Mouse (Mus musculus): ENCODE data around the gene Nubp2. TPM values are rescaled to one million over a fixed set of nuclear protein-coding genes. Genes with fewer than 3 reads are reported as not detected.

Gene Nubp2
- total RNA-seq, 2 experiments from 2014 or later: 51.9 to 55.3 TPM

- DNase-seq (ENCODE audit: low spot score in 2 of 2): peak; percentile 56 to 74
Measured at GRCm38 (mm10) chr17:24894995-24895547, 8.9 kb upstream of the Nubp2 start, which contains the start of the genes Eme2 and Mrps34. Eme2 (minus strand) TSS chr17:24895087. Mrps34 (plus strand) TSS chr17:24895116.

- DNase-seq (ENCODE audit: low spot score in 2 of 2): no peak
Measured at GRCm38 (mm10) chr17:24894061-24894994, 8.2 kb upstream of the Nubp2 start.

DNA sequence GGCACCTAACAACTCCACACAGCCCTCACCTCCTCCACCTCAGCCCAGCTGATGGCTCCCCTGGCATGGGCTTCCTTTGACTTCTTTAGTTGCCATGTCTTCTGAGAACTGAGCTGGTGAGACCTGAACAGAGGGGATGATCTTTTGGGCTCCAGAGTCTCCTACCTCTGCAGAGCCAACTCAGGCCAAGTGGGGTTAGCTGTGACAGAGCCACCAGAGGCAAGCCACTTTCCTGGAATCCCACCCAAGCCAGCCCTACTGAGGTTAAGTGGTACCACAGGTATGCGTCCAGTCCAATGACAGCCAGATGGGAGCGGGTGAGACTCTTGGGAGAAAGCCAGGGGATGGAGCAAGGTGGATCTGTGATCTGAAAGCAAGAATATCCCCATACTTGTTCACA lies 7.1 kb upstream of the Nubp2 start:
- no peak for DNase-seq (ENCODE audit: low spot score in 2 of 2)

DNA sequence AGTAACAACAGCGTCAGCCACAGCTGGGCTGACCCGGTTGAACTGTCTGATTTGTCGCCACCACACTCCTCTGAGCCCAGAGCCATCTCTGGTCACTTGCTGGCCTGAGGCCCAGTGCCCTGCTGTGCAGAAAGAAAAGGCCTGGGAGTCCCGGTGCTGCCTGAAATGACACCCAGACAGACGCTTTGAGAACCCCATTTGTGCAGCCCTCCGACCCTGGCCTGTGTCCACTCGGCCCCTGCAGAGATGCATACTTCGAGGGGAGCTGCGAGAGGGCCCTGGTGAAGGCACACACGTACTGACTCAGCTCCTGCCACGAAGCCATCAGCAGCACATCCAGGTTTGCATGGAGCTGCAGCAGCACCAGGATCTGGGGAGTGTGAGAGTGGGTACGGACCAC lies 6.6 kb upstream of the Nubp2 start:
- DNase-seq (ENCODE audit: low spot score in 2 of 2): no peak

DNA sequence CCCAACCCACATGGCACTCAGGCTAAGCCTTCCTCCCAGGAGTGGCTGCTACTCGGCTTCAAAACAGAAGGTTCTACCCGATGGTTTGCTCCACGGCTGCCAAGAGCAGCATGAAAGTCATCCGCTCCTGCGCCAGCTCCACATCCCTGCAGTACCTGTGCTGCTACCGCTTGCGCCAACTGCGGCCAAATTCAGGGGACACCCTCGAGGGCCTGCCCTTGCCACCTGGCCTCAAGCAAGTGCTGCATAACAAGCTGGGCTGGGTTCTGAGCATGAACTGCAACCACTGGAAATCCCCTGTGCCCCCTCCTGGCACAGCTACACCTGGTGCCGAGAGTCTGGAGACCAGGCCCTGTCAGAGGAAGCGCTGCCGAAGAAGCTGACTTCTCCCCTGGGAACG lies 5.2 kb upstream of the Nubp2 start:
- DNase-seq (ENCODE audit: low spot score in 2 of 2): no peak

GRCm38 (mm10) chr17:24890151-24891092 lies 4.3 kb upstream of the Nubp2 start:
- no peak for DNase-seq (ENCODE audit: low spot score in 2 of 2)

DNA sequence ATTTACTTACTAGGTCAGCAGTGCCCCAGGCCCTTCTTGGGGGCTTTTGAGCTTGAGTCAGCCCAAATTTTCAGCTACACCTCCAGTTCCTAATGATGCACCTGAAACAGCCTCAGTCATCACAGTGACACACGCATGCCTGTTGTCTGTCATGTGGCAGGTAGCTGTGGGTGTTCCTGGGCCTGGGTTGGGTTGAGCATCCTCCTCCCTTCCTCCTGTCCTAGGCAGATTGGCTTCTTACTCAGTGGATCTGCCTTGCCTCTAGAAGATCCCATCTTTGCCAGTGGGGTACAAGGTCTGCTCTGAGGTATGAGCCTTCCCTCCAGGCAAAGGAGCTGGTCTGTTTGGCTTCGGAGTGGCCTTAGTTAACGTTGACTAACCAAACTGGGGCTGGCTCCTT lies 2.7 kb upstream of the Nubp2 start:
- DNase-seq (ENCODE audit: low spot score in 2 of 2): no peak

GRCm38 (mm10) chr17:24887291-24888080 lies 1.3 kb upstream of the Nubp2 start:
- no peak for DNase-seq (ENCODE audit: low spot score in 2 of 2)

DNA sequence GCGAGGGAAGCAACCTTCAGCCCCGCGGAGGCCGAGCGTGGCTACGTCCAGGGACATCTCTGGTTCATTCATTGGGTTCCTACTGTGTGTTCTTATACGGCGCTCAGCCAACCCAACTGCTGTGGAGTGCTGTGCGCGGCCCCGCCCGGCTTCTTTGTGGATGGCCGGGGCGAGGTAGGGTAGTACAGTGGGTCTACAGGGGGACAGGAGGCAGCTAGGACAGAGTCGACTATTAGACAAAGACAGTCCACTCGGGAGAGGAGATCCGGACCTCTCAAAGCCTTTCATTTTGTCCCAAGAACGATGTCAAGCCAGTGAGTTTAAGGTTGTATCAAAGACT lies 753 bp upstream of the Nubp2 start:
- no peak for DNase-seq (ENCODE audit: low spot score in 2 of 2)

DNA sequence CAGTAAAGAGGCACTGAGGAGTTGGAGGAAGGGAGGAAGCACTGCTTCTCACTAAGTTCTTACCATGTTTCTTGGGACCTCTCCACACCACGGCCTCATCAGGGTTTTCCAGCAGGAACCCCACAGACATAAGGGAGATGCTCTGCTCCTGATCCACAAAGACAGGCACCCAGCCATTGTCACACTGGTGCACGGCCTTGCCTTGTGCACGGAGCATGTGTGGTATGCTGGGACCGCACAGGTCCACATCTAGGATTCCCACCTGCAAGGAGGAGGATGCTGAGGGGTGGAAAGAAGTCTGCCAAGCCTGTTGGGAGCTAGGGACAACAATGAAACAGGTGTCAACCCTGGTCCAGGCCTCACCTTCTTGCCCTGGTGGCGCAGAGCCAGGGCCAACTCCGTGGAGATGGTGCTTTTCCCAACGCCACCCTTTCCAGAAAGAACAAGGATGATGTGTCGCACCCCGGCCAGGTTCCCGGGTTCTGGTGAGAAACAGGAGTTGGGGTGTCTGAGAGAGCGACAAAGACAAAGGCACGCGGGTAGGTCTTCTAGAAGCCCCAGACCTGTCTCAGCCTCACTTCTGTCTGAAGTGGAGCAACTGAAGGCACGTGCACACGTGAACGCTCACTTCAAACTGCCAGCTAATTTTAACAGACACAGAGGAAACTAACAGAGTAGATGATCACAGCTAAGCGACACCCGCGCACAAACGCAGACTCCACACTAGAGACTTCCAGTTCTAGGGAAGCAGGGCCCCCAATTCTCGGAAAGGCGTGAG lies 604 bp downstream of the Nubp2 start:
- DNase-seq (ENCODE audit: low spot score in 2 of 2): no peak

- no peak for DNase-seq (ENCODE audit: low spot score in 2 of 2)
Measured at GRCm38 (mm10) chr17:24884391-24884790, 1.8 kb downstream of the Nubp2 start.

DNA sequence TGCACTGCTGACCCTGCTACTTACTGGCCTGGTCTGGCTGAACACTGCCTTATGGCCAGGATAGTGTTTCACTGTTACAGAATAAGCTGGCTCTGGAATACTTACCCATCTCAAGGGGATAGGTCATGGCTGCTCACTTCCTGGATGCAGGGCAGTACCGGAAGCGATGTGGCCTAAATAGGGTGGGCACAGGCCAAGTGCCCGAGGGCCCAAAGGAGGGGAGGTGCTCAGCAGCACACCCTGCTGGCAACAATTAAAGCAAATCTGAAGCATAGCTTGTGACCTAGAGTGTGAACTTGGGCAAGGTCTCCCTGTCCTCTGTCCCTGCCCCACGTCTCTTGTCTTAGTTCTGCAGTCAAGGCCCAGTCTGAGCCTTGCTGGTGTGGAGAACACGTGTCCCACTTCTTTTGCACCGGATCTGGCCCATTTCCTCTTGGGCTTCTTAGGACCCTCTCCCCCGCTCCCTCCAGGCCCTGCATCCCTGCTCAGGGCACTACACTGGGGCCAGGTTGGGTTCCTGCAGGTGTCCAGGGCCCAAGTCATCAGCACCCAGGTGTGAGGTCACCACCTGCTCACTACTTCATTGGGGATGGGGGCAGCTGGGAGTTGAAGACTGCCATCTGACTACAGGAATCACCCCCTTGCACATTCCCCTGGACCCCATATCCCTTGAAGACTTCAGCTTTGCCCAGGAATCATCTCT lies 4.3 kb downstream of the Nubp2 start:
- no peak for DNase-seq (ENCODE audit: low spot score in 2 of 2)

- no peak for DNase-seq (ENCODE audit: low spot score in 2 of 2)
Measured at GRCm38 (mm10) chr17:24878531-24878930, 7.6 kb downstream of the Nubp2 start.

- no peak for DNase-seq (ENCODE audit: low spot score in 2 of 2)
Measured at GRCm38 (mm10) chr17:24878117-24878397, 8.1 kb downstream of the Nubp2 start.

DNA sequence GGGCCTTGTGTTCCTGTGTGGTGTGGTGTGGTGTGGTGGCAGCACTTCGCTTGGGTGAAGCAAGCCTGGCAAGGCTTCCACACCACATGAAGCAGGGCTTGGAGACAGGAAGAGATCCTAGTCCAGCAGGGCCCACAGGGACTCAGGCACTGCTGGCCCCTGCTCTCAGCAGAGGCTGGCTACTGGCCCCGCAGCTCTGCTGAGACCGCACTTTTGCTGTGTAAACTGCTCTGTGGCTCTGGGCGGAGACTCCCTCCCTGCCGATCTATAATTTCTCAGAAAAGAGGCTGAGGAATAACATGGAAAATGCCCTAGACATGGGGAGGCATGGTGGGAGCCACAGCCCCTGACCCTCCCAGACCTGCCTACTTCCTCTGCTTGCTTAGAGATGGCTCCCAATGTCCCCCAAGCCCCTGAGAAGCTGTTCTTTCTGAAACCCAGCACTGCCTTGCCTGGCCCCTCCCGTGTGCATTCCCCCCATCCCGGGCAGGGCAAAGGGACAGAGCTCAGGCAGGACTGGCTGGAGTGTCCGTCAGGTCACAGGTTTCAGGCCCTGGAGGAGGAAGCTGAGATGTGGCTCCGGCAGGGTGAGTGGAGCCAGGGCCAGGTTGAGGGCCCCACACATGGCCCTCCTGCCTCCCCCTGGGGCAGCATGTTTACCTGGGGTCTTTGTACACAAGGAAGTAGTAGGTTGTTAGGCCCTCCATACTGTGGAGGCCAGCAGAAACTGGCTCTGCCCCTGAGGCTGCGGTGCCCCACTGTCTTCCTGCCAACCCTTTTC lies 8.6 kb downstream of the Nubp2 start:
- no peak for DNase-seq (ENCODE audit: low spot score in 2 of 2)

DNA sequence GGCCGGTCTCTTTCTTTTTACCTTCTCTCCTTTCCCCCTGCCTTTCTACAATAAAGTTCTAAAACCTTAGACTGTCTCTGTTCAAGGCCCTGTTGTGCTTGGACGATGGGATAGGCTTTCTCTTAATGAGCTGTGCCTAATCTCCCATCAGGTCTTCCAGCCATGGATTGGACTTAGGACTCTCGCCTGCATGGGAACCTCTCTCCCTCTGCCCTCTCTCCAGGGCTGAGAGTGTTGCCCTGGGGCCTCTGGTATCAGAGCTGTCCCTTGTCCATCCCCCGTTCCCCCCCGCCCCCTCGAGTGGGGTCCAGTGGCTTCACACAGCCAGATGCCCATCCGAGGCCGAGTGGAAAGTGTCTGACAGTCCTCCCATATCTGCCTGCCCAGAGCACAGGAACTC lies 11.2 kb downstream of the Nubp2 start:
- no peak for DNase-seq (ENCODE audit: low spot score in 2 of 2)

GRCm38 (mm10) chr17:24874405-24874745 lies 11.8 kb downstream of the Nubp2 start:
- DNase-seq (ENCODE audit: low spot score in 2 of 2): no peak

GRCm38 (mm10) chr17:24873695-24874404 lies 12.3 kb downstream of the Nubp2 start:
- DNase-seq (ENCODE audit: low spot score in 2 of 2): no peak
